Mouse (Mus musculus) megakaryocyte, adult 5-6 weeks (primary cell): ENCODE results near the gene Hoxa6. TPM values are rescaled to one million over a fixed set of nuclear protein-coding genes. Genes with fewer than 3 reads are reported as not detected.

Experiments
- ATAC-seq: 2 replicates; pipeline ENCODE4 v1.8.0; 2016; ENCODE audit warnings: mild to moderate bottlenecking, inconsistent platforms; ENCODE audit not compliant: poor library complexity, severe bottlenecking
- total RNA-seq, 2 experiments: library from RNA; stranded (forward) in 1 of 2; stranded (reverse) in 1 of 2; fragments of 153-499, 151-499 nt in 1 of 2; fragments of 221-1000, 200-1000 nt in 1 of 2; gene quantifications; 2 replicates each; pipeline versions ENCODE4 v1.2.3 to v1.2.4; 2015 to 2017

Gene Hoxa6
- total RNA-seq, 2 experiments from 2014 or later = not detected

DNA sequence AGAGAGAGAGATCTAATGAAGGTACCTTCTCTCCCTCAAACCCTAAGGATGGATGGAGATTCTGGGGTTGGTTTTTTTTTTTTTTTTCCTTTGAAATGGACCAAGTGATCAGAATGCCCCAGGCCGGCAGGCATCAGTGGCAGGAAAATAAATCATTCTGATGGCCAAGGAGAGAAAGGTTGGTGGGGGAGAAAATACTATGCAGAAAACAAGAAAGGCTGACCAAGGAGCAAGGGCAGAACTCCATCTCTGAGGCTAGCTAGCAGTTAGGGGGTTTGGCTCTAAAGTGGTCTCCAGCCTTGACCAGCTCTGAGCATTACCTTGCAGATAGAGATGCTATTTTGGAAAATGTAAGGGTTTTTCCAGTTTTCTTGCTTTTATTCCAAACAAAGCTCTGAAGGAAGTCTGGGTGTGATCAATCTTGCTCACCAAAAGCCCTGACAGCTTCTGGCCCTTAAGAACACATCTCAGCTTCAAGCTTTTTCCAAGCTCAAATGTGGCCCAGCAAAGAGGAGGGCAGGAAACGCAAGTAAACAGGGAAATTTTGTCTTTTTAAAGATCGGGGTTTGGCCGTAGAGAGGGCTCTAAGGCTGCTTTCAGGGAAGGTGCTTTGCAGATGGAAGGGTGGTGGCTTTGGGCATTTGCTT, 42.0 kb downstream of the Hoxa6 start:
- no peak for ATAC-seq

DNA sequence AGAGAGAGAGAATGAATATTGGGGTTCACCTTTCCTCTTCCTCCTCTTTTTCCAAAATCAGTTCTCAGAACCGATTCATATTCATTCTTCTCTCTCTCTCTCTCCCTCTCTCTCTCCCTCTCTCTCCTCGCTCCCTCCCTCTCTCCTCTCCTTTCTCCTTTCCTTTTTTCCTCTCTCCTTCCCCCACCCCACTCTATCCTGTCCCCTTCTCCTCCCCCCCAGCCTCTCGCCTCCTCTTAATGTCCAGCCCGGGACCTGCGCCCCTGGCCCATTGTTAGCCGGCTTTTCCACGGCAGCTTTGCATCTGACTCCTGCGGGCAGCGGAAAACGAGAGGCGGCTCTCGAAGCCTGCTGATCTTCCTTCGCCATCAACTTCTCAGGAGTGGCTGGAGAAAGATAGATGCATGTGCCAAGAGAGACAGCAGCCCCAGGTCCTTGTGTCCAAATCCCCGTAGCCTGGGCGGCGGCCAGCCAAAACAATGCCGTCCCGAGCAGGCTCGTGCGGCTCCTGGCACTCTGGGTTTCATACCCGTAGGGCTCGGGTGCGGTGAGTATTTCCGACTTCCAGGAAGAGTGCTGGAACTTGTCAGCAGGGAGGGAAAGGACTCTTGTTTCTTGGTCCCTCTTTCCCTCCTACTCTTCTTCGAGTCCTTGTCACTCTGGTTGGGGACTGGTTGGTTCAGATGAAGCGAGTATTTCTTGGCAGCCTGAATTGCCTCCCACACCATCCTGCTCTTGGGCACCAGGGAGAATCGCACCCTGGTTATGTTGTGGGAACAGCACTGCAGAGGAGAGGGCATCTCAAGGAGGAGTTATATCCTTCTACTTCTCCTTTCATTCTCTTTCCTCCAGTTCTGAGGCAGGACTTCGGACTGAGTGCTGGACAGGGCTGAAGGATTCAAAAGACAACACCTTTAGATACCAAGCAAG, 42.8 kb downstream of the Hoxa6 start:
- no peak for ATAC-seq

- ATAC-seq = no peak
These were observed 43.7 kb downstream of the Hoxa6 start, which contains the start of gene Hoxa2 for GRCm38 (mm10) chr6:52164626-52165440. Gene Hoxa2 (minus strand): TSS chr6:52164831.

DNA sequence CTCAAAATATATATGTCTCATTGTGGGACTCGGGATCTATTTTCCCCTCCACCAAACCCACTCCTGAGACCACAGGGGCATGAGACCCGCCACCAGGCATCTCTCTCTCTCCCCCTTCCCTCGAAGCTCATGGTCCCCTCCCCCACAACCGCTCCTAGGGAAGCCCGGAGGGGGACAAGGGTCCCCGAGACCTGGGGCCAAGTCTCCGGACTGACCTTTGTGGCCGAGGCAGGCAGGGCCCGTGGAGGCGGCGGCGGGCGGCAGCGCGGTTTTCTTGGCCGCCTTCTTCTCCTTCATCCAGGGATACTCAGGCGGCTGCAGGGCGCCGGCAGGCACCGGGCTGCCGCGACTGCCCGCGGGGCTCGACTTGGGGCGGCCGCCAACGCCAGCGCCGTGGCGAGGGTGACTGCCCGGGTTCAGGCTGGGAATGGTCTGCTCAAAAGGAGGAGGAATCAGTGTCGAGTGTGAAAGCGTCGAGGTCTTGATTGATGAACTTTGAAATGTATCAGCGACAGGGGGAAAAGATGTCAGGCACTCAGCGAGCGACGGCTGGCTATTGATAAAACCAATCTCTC, 44.4 kb downstream of the Hoxa6 start:
- no peak for ATAC-seq

- no peak for ATAC-seq
These were observed 45.0 kb downstream of the Hoxa6 start for GRCm38 (mm10) chr6:52163366-52164031.

- no peak for ATAC-seq
These were observed 45.7 kb downstream of the Hoxa6 start for GRCm38 (mm10) chr6:52162611-52163365.

- no peak for ATAC-seq
These were observed 46.5 kb downstream of the Hoxa6 start for GRCm38 (mm10) chr6:52162093-52162380.

DNA sequence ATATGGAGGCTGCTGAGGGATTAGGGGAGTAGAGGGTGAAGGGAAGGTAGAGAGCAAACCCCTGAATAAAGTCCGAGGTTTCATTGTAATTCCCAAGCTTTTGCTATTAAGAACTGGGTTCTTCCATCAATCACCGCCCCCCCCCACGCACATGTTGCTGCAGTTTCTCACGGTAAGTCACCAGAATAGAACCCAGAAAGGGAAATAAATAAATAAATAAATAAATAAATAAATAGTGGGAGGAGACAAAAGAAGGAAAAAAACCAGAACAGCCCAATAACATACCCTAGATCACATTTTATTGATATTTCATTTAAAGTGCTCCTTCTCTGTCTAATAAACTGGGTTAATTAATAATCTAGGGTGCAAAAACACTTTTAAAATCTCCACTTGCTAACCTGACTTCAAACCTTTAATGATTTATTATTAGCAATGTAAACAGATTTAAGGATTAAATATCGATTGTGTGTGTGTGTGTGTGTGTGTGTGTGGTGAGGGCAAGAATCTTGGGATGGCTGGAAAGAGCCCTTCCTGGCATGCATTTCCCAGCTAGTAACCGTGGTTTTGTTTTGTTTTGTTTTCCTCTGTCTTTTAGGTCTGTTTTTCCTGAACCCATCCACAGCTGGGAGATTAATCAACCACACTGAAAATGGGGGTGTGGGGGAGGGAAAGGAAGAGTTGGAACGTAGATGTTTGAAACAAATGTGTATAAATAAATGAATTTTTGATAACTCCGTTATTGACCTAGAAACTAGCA, 47.0 kb downstream of the Hoxa6 start:
- ATAC-seq = no peak

DNA sequence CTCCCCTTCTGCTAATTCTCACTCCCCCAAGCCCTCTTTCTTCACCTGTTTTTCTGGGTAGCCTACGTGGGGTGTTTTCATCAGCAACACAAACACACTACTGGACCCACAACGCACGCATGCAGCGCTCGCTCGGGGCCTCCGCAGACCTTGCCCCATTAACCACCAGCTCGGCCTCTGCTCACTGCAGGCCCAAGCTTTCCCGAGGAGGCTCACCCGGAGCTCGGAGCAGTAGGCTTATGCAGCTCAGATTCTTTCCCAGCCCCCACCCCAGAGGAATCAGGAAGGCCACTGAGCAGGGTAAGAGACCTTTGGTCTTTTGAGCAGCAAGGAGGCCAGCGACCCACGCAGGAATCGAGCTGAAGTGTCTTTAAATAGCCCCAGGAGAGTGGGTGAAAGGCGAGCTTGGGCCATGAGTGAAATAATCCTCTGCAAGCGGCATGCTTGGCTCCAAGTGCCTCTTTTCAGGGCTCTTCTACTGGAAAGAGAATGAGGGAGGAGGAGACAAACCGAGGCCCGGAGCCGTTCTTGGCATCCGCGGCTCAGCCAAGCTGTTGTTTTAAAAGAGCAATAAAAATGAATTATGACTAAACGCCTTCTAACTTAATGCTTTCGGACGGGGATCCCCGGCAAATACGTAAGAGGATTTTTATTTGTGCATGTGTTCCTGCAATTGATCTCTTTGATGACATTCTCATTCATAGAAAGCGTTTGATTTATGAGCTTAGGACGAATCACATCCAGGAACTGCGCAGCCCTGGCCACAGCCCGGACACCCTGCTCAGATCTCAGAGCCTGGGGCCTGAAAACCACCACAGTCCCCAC, 47.8 kb downstream of the Hoxa6 start:
- ATAC-seq = no peak

DNA sequence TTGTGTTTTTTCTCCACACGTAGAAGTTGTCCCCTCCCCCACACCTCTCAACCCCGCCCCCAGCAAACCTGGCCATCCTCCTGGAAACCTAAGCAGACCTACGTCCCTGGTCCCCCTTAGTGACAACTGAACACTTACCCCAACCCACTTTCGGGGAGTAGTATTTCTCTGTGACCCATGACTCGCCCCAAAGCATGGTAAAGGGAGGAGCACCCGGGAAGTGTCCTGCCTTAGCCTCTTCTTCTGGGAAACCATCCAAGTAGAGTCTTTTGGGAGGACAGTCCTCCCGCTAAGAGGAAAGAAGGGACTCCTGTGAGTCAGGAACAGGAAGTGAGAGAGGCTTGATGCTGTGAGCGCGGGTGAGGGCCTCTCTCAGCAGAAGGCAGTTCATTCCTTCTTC, 48.5 kb downstream of the Hoxa6 start:
- ATAC-seq = peak; percentile 48

DNA sequence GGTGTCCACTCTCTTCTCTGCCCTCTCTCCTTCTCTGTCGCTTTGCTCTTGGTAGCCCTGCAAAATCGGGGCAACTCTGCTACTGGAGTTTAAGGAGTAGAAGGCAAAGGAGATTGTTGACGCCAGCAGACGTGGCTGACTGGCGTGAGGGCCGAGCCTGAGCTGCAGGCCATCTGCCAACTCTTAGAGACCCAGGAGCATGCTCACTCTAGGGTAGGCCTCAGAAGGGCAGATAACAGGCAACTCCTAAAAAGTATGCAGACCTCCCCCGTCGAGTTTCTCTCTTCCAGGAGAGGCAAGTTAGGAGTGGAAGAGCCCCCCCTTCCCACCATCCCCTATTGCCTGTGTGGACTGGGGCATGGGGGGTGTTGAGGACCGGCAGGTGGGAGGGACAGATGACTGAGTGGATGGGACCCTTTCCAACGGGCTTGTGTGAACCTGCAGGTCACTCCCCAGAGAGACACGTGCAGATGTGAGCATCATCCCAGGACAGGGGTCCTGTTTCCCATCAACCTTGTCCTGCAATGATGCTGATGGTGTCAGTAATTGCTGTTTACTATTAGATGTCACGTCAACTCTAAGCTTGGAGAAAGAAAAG, 49.3 kb downstream of the Hoxa6 start:
- no peak for ATAC-seq

DNA sequence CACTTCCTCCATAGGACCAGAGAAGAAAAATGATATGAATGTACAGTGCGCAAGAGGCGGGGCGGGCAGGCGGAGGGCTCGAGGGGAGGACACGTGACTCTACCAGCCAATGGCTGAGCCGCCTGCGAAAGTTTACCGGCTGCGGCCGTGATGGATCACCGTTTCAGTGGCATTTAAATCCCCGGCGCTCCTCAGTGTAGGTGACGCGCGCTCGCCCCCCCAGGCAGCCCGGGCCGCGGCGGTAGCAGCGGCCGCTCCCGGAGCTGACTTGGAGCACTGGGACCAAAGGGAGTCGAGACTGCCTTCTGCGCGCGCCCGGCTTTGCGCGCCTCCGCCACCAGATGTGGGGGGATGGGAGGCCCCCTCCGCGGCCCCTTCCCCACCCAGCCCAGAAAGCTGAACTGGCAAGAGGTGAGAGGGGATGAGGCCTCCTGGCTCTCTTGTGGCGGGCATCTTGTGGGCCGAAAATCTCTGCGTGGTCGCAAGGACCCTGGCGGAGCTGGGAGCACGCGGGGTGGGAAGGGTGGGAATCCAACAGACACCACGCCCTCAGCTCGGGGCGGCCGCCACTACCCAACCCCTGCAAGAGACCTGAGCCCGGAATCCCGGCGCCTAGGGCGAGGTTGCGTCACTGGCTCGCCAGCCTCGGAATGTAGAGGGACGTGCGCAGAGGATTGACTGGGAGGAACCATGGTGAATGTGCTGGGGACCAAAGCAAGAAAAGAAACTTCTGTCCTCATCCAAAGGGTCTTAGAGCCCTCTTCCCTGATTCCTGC, 50.1 kb downstream of the Hoxa6 start, which contains the start of gene Hoxa1:
TSS of gene Hoxa1 (minus strand) at position 42 of the 776 bp plus-strand sequence.
- ATAC-seq = peak; percentile 93

DNA sequence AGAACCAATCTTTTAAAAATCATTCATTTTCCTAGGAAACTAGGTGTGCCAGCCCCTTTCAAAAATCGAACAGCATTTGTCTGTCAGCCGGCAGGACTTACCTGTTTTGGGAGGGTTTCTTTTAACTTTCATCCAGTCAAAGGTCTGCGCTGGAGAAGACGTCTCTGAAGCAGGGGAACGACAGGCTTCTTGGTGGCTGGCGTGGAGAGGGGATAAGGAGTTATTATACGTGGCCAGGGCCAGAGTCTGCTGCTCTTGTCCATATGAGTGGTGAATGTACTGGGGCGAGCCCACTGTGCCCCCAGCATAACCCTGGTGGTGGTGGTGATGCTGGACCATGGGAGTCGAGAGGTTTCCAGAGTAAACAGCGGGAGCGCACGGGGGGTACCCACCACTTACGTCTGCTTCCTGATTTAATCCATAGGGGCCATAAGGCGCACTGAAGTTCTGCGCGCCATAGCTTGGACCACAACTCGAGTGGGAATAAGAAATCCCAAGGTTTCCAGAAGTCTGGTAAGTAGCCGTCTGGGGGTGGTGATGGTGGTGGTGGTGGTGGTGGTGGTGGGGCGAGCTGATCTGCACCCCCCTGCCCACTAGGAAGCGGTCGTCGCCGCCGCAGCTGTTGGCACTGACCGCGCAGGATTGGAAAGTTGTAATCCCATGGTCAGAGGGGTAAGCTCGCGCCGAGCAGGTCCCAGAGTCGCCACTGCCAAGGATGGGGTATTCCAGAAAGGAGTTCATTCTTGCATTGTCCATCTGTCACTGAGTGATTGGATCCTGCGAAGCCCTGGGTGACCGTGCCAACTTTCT, 50.9 kb downstream of the Hoxa6 start:
- ATAC-seq = 0 out of 2 replicates have a peak, but pooled peaks have one; percentile 5

GRCm38 (mm10) chr6:52156551-52157200, 51.8 kb downstream of the Hoxa6 start:
- no peak for ATAC-seq
